Mouse (Mus musculus) midbrain, postnatal 0 days (tissue): Measurements from ENCODE around the gene Pdzd11. TPM values are rescaled to one million over a fixed set of nuclear protein-coding genes. Genes with fewer than 3 reads are reported as not detected.
A peak's percentile ranks its signal among the peaks of the same experiment; 100 is the strongest.

Source experiments
- ATAC-seq: fragments of 200-750 bp; cut with Nextera tagmentation; 2 replicates; pipeline ENCODE4 v1.8.0; 2017; ENCODE audit warnings: moderate number of reproducible peaks, mild to moderate bottlenecking, moderate TSS enrichment, moderate library complexity; ENCODE audit not compliant: low FRiP score
- DNase-seq: peaks from one replicate; pipeline ENCODE4 v3.0.0-alpha.2; 2015; ENCODE audit warnings: low spot score
- H3K27ac ChIP-seq: fragments of 300-500 bp; sonication (generic); 2 replicates; pipeline ENCODE4 v1.5.1; 2014; ENCODE audit warnings: low read depth, mild to moderate bottlenecking, low read length, mixed read lengths
- H3K27me3 ChIP-seq: fragments of 300-500 bp; sonication (generic); 2 replicates; pipeline ENCODE4 v1.6.1; 2014; ENCODE audit warnings: low read length, control low read depth, mixed read lengths; ENCODE audit not compliant: insufficient read depth
- H3K36me3 ChIP-seq: fragments of 300-500 bp; sonication (generic); 2 replicates; pipeline ENCODE4 v1.6.1; 2014; ENCODE audit warnings: low read length, control low read depth, mixed read lengths; ENCODE audit not compliant: insufficient read depth
- H3K4me1 ChIP-seq: fragments of 300-500 bp; sonication (generic); 2 replicates; pipeline ENCODE4 v1.6.1; 2014; ENCODE audit warnings: mild to moderate bottlenecking, control low read depth, antibody characterized with exemption, low read length, mixed read lengths; ENCODE audit not compliant: insufficient read depth
- H3K4me2 ChIP-seq: fragments of 300-500 bp; sonication (generic); 2 replicates; pipeline ENCODE4 v1.6.1; 2014; ENCODE audit warnings: low read depth, mild to moderate bottlenecking, low read length, mixed read lengths; ENCODE audit not compliant: poor library complexity, severe bottlenecking
- H3K4me3 ChIP-seq: fragments of 300-500 bp; sonication (generic); 2 replicates; pipeline ENCODE4 v1.5.1; 2014; ENCODE audit warnings: low read depth, mild to moderate bottlenecking, low read length, moderate library complexity
- H3K9ac ChIP-seq: fragments of 300-500 bp; sonication (generic); replicated peaks from 2 replicates; pipeline ENCODE4 v1.6.1; 2014; ENCODE audit warnings: mild to moderate bottlenecking, low read length, moderate library complexity, mixed read lengths; ENCODE audit not compliant: poor library complexity, severe bottlenecking
- H3K9me3 ChIP-seq: fragments of 300-500 bp; sonication (generic); 2 replicates; pipeline ENCODE4 v1.6.1; 2016; ENCODE audit warnings: low read length, control low read depth
- CTCF ChIP-seq: IDR thresholded peaks from 2 replicates; pipeline ENCODE4 v1.5.1; 2016; ENCODE audit warnings: antibody characterized with exemption, mild to moderate bottlenecking
- WGBS: fragments of 180-500 bp; shearing (Covaris S2); extraction: QIAGEN DNeasy Blood & Tissue Kit; methylation state at CpG from one replicate; pipeline ENCODE4 v1.1.7; 2014; 5-methylcytosine and 5-hydroxymethylcytosine counted together
- polyA plus RNA-seq: library from polyadenylated mRNA; unstranded; fragments of >200 nt; fragmentation: Nextera tagmentation; extraction: Ambion mirVana; gene quantifications from 2 replicates; pipeline ENCODE4 v1.2.1, GENCODE M21; 2015
- total RNA-seq: library from RNA; depleted of rRNA; stranded (reverse); fragments of >200 nt; gene quantifications from 2 replicates; pipeline ENCODE4 v1.2.3, GENCODE M21; 2014

The Pdzd11 gene
- total and polyA plus RNA-seq, 2 experiments from 2014 or later = 27.7 to 68.9 TPM

DNA sequence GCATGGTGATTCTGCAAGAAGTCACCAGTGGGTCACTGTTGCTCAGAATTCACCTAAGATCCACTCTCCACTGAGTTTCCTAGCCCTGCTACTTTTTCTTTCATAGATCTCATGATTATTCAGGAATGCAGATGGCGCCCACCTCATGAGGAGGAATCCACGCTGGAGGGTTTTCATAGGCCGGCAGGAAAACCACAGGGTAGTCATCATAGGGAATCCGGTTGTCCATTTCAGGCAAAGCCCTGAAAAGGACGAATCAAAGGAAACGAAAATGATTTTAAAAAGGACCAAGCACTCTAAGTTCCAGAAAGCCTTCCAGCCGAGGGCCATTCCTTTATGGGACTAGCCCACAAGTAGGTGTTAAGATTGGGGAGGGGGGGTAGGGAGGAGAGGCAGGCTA lies 1.2 kb downstream of the Pdzd11 start:
- no peak; the same call in 1 of the 2 replicates for ATAC-seq
- no peak for TF ChIP-seq CTCF

DNA sequence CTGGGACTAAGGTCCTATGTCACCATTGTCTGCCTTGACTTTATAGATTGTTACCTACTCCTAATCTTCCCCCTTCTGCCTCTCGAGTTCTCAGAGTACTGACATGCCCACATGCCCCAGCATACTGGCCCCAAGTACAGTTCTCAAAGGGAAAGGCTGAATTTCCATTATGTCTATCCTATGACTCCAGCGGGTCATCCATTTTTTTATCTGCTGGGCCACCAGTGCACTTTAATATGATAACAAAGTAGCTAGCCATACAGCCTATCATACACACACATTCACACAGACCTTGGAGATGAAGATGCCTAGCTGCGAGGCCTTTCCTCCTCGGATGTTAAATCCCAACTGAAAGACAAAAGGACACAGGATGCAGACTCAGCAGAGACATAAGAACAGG lies 2.1 kb downstream of the Pdzd11 start:
- no peak overlapping the region for H3K9ac ChIP-seq
- 89% methylated on average over 4 of the region's 4 CpGs for WGBS
- ATAC-seq (no peak), DNase-seq (no peak)
- H3K4me1 ChIP-seq = no peaks in the 10 kb centered on the region
- no peaks in the 10 kb centered on the region for H3K27me3 ChIP-seq
- H3K27ac ChIP-seq = no peak overlapping the region
- no peak overlapping the region for H3K4me3 ChIP-seq
- H3K4me2 ChIP-seq = no peak overlapping the region
- 0 out of 2 replicates have a peak, but pooled peaks cover 3% of the 10 kb centered on the region for H3K36me3 ChIP-seq
- TF ChIP-seq CTCF = no peak
- H3K9me3 ChIP-seq = no peaks in the 10 kb centered on the region

More for the DNA sequence above, 1.2 kb downstream of the Pdzd11 start:
- Histone ChIP-seq H3K36me3 (0 out of 2 replicates have a peak, but pooled peaks cover 3% of the 10 kb centered on the region), H3K27ac (0 out of 2 replicates have a peak overlapping the region, but pooled peaks have one; percentile 43), H3K4me1 (no peaks in the 10 kb centered on the region), H3K4me2 (peak overlapping the region; percentile 41), H3K27me3 (no peaks in the 10 kb centered on the region), H3K4me3 (peak overlapping the region; percentile 48), H3K9me3 (no peaks in the 10 kb centered on the region), H3K9ac (peak overlapping the region; percentile 52; the same call in 1 of the 2 replicates)
- 43% methylated on average over 7 of the region's 7 CpGs for WGBS
- DNase-seq = no peak

DNA sequence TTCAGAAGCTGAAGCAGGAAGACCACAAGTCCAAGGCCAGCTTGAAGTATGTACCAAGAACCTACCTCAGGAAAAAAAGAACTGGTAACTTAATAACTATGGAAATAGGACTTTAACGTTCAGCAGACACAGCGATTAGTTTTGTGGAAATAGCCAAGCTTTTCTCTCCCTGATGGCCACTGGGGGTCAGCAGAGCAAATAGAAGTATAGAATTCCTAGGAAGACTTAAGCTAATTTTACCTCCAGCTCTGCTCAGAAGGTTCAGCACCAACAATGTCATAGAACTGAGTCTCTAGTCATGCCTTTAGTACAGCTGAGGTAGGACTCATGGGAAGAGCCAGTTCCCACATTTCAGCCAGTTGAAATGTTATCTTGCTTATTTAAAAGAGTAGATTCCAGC lies 5.0 kb downstream of the Pdzd11 start:
- no peak overlapping the region for H3K4me2 ChIP-seq
- no peaks in the 10 kb centered on the region for H3K9me3 ChIP-seq
- H3K4me3 ChIP-seq = no peak overlapping the region
- H3K4me1 ChIP-seq = no peaks in the 10 kb centered on the region
- ATAC-seq = no peak
- no peaks in the 10 kb centered on the region for H3K27me3 ChIP-seq
- H3K36me3 ChIP-seq = 0 out of 2 replicates have a peak, but pooled peaks cover 3% of the 10 kb centered on the region
- 57% methylated on average over 2 of the region's 2 CpGs for WGBS
- TF ChIP-seq CTCF = peak; percentile 62
- peak; percentile 50 for DNase-seq
- H3K9ac ChIP-seq = no peak overlapping the region
- no peak overlapping the region for H3K27ac ChIP-seq

DNA sequence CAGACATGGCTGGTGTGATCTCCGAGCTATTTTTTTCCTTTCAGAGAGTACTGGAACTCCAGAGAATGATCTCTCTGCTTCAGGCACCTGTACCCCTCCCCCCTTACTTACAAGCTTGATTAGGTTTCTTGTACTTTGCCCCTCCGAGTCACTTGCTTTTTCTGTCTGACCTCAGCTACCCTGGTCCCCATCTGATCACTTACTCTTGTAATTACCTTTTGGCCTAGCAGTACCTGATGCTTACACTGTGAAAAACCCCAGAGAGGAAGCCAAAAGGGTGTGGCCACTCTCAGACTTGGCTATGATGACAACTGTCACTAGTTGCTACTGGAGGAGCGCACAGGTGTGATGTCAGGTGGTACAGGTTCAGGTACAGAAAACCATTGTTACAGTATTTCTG lies 7.9 kb downstream of the Pdzd11 start:
- Histone ChIP-seq H3K27ac (no peak overlapping the region), H3K27me3 (no peaks in the 10 kb centered on the region), H3K9ac (no peak overlapping the region), H3K36me3 (0 out of 2 replicates have a peak, but pooled peaks cover 3% of the 10 kb centered on the region), H3K4me3 (no peak overlapping the region), H3K4me2 (no peak overlapping the region), H3K9me3 (no peaks in the 10 kb centered on the region), H3K4me1 (no peaks in the 10 kb centered on the region)
- no peak for ATAC-seq
- no peak for DNase-seq
- no peak for TF ChIP-seq CTCF
- WGBS = 65% methylated on average over 3 of the region's 3 CpGs

DNA sequence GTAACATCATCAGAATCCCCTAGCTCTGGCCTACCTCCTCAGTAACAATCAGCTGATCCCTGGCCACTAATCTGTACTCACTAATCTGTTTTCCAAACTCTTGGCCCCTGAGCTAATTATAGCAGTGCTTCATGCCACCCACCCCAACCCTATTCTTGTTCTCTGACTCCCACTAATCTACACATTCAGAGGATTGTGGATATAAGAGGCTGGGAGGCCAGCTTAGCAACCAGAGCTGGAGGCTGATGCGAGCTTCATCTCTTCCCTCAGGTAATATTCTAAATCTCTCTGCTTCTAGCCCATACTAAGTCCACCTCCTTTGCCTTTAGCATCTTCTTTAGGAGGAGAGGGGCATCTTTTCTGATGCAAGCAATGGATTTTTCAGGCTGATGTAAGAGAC lies 21.1 kb downstream of the Pdzd11 start, which contains the start of gene Arr3:
Gene Arr3, plus strand, starts transcription at position 184 of the 400 bp plus-strand sequence.
- H3K4me2 ChIP-seq = no peak within 1 kb of the TSS
- H3K9ac ChIP-seq = no peak within 1 kb of the TSS
- H3K27ac ChIP-seq = no peak within 1 kb of the TSS
- H3K27me3 ChIP-seq = no peaks in the 10 kb centered on the region; the same call in 1 of the 2 replicates
- no peaks in the 10 kb centered on the region for H3K36me3 ChIP-seq
- H3K9me3 ChIP-seq = no peaks in the 10 kb centered on the region
- 46% methylated on average over 1 of the region's 1 CpGs for WGBS
- DNase-seq (no peak), ATAC-seq (no peak)
- no peaks in the 10 kb centered on the region for H3K4me1 ChIP-seq
- no peak for TF ChIP-seq CTCF
- H3K4me3 ChIP-seq = no peak within 1 kb of the TSS

DNA sequence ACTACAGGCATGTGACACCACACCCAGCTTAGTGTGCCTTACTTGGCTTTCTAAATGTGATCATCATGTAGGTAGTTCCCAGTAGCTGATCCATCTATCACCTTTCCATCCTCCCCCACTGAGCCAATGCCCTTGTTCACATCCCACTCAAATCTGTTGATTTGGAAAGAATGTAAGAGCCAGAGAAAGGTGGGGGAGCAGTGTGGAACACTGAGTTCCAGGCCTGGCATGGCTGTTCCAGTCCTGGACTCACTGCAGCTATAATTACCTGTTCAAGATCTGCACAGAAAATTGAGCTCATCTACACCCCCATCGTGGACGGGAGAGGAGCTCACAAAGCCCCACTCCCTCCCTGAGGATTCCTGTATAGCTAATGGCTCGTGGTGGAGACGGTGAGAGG lies 26.6 kb downstream of the Pdzd11 start:
- 71% methylated on average over 4 of the region's 4 CpGs for WGBS
- DNase-seq = no peak
- no peak overlapping the region for H3K4me3 ChIP-seq

More for the DNA sequence above, 26.6 kb downstream of the Pdzd11 start:
- H3K27me3 ChIP-seq = peaks cover 6% of the 10 kb centered on the region; the same call in 1 of the 2 replicates
- ATAC-seq = no peak
- no peaks in the 10 kb centered on the region for H3K9me3 ChIP-seq
- no peaks in the 10 kb centered on the region for H3K4me1 ChIP-seq
- no peak for TF ChIP-seq CTCF
- H3K9ac ChIP-seq = no peak overlapping the region
- no peaks in the 10 kb centered on the region for H3K36me3 ChIP-seq
- no peak overlapping the region for H3K27ac ChIP-seq
- no peak overlapping the region for H3K4me2 ChIP-seq
